Mouse (Mus musculus) c-Kit-negative CD71-positive TER-119-positive erythroid progenitor cells, embryonic 14.5 days (primary cell): ENCODE measurements around the gene Olfr742.

Experiments used
- DNase-seq: peaks from one replicate; pipeline ENCODE4 v3.0.0-alpha.2; 2013; ENCODE audit warnings: low read depth, low spot score

The Olfr742 gene

GRCm38 (mm10) chr14:50503300-50503699 lies at the start of gene Olfr742:
TSS of gene Olfr742 (plus strand) at chr14:50503600.
- no peak for DNase-seq

DNA sequence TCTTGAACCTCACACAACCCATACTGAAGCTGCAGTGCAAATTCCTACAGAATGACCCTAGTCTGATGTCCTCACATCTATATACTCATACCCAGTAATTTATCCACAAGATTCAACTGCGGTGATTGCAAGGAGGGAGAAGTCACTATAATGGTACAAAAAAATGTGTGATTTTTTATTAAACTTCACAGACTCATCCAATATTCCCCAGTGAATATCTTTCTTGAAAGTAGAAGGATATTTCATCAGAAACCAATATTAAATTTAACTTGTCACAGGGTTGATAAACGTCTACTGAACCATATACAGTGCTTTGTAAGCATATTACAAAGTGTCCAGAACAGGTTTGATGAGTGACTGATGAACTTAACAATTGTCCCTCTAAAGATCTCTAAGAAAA lies 31.0 kb upstream of the Olfr742 start, which contains the start of gene Olfr741:
Gene Olfr741 (plus strand): TSS at position 301 of the 400 bp plus-strand sequence.
- no peak for DNase-seq

DNA sequence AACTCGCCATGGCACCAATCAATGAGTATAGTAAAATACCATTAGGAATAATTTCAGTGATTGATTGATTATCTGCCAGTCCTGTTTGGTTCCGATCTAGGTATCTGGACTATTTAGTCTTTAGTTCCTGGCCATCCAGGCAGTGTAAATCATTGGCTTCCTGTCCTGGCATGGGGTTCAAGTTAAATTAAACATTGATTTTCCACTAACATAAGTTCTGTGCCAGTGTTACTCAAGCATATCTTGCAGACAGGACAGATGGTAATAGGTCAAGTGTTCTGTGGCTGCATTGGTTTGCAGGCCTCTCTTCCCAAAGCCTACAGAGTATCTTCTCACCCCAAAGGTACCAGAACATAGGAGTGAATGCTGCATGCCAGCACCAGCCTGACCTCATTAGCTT lies 25.0 kb upstream of the Olfr742 start:
- no peak for DNase-seq

- DNase-seq: no peak
Measured at GRCm38 (mm10) chr14:50521539-50521938, 18.1 kb downstream of the Olfr742 start, which contains the start of gene Olfr743. TSS of gene Olfr743 (plus strand) at chr14:50521839.

DNA sequence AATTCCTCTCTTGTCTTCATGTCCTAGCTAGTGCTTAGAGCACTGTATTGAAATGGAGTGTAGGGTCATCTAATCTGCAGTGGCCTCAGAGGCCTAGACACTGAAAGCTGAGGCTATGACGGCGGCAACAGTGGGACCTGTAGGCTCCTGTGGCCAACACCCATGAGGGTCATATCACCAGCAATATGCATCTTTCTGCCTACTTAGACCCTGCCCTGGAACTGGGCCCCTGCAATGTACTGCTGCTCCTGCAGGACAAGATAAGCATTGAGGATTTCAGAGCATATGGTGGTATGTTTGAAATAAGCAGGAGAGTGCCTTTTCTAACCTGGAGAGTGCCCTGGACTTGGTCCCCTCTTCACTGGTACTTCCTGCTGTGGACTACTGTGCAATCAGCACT lies 49.3 kb downstream of the Olfr742 start:
- DNase-seq: no peak
